Mouse (Mus musculus): ENCODE measurements around the gene Zfp51.

DNA sequence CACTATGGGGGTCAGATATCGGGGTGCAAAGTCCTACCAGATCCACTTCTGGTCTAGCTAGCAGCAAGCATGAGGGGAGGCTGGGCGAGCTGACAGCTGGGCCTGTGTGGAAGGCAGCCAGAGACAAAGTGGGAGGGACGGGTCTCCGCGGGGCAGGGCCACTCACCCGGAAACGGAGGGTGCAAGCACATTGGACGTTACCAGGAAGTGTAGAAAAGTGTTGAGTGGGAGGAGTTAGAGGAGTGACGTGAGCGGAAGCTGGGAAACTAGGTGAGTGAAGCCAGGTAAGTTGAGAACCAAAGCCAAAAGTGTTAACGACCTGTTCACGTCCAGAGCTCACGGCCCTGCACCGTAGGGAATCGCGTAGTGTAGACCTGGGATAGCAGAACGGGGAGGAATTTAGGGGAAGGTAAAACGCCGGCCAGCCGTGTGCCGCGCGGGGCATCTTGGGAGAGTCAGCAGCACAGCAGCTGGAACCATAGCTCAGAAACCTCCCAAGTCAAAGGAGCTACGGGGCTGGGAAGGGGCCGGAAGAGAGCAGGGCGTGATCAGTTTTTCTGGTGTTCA lies at the start of gene Zfp51:
- peak; percentile 32; the same call in 1 of the 2 replicates for TF ChIP-seq POLR2A (IDR thresholded peaks at IDR 0.05; ENCODE audit: extremely low read depth, insufficient read depth, low read length)
- TF ChIP-seq CTCF (IDR thresholded peaks at IDR 0.05; ENCODE audit: extremely low read depth, insufficient read depth, low read length), result no peak

Data from cortical plate, adult 2 months (tissue).